Mouse (Mus musculus): Measurements from ENCODE around the gene Cbx5.

- peak; percentile 77; the same call in 1 of the 2 replicates for TF ChIP-seq CTCF (IDR thresholded peaks at IDR 0.05; ENCODE audit: borderline replicate concordance, control insufficient read depth, extremely low read depth, insufficient read depth, low read length, poor library complexity)
- TF ChIP-seq POLR2A (IDR thresholded peaks at IDR 0.05; ENCODE audit: control insufficient read depth, extremely low read depth, insufficient read depth, low read length, poor library complexity), result no peak
Measured at GRCm38 (mm10) chr15:103172537-103172936, 67.1 kb downstream of the Cbx5 start.
